Mouse (Mus musculus): ENCODE results near the gene Hinfp. TPM values are rescaled to one million over a fixed set of nuclear protein-coding genes. Genes with fewer than 3 reads are reported as not detected.
"Not testable (repeated sequence)": the region's sequence is repeated elsewhere in the genome, so short reads cannot be mapped to it uniquely, and the experiment has no call there.

The Hinfp gene
- total RNA-seq (2021), result 10 to 100 TPM; 16.6 to 24.9 TPM
- polyA plus RNA-seq (2012; rRNA removed), result 13.5 and 13.8 TPM in 2 replicates
- long read RNA-seq, full-length matches to known transcripts, result 4 of 5 reads
- long read RNA-seq, partial matches to known transcripts, result 0 of 5 reads
- long read RNA-seq, other reads (novel, unspliced or antisense), result 1 of 5 reads

DNA sequence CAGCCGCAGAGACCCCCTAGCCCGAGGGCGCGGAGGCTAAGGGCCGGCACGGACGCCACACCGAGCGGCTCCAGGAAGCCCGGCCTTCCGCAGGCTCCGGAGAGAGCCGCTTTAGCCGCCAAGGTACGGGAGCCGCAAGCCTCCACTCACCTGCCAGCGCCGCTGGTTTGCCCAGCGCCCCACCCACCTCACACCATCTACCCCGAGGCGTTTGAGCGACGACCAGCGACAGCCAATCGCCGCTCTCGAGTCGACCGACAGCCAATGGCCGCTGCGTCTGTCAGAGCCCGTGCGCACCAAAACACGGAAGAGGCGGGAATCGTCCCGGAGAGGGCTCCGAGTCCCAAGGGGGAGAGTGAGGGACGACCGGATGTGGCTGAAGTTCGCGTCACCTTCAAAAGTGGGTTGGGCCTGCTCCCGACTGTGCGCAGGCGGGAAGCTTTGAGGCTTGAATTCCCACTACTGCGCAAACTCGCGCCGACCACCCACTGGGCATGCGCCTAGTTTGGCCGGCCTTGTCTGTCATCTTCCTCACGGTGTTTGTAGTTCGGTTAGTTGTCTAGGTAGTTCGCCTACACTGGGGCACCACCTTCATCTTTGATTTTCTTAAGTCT is at the start of gene Hinfp:
TSS of gene Hinfp (minus strand) at position 206 of the 614 bp plus-strand sequence.
- peak; percentile 99 for DNase-seq

DNA sequence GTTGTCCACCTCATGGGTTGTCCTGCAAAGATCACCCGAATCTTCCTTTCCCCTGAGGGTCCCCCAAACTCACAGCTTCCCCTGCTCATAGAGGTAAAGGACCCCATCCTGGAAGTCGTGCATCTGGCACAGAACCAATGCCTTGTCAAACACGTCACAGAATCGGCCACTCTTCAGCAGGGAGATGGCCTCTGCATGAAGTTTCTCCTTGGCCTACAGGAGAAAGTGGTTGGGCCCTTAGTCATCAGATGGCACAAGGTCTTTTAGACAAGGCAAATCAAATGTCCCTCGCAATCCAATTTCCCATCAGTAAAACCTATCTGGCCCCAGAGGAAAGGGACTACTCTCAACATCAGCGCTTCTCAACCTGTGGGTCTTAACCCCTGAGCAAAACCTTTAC is 47.7 kb upstream of the Hinfp start:
- DNase-seq, result peak; percentile 73

DNA sequence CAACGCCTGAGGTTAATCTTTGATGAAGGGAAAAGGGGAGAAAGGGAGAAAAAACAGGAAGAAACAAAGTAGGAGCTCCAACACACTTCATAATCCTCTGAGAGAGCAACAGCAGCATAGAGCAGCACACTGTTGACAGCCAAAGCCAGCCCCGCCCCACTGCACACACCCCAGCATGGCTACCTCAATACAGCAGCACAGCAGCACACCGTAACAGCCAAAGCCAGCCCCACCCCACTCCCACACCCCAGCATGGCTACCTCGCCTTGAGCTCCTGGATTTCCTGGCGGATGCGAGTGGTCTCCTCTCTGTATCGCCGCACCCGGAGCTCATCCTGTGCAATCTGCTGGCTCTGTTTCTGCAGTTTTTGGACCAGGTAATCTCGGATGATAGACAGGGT is 46.9 kb upstream of the Hinfp start:
- no peak for DNase-seq

- no peak for DNase-seq
These were observed 45.9 kb upstream of the Hinfp start for GRCm38 (mm10) chr9:44351396-44351795.

DNA sequence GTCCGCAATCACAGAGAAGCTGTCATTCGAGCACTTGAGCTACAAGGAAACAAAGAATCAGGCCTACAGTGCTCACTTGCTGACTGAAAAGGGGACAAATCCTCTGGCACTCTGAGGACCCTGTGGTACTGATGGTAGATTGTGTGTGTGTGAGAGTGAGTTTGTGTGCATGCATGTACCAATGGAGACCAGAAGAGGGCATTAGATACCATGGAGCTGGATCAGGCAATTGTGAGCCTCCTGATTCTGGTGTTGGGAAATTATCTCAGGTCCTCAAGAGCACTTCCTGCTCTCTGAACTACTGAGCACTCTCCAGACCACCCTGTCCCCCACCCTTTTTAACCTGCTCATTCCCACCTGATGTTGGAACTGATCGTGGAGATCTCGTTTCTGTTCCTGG is 43.1 kb upstream of the Hinfp start:
- DNase-seq, result no peak

DNA sequence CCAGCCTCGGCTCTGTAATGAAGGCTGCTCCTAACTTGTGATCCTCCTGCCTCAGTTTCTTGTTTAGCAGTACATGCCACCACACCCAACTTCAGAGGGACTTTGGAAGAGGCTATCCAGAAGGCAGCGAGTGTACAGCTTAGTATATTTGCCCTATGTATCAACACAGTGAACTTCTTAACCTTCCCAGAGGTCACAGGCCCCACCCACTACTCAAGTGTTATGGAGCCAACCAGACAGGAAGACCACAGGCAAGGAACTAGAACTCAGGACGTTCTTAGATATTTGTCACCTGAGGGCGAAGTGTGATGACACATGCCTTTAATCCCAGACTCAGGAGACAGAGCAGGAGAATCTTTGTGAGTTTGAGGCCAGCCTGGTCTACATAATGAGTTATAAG is 42.1 kb upstream of the Hinfp start:
- DNase-seq, result no peak

GRCm38 (mm10) chr9:44347166-44347565 is 41.7 kb upstream of the Hinfp start:
- no peak for DNase-seq

DNA sequence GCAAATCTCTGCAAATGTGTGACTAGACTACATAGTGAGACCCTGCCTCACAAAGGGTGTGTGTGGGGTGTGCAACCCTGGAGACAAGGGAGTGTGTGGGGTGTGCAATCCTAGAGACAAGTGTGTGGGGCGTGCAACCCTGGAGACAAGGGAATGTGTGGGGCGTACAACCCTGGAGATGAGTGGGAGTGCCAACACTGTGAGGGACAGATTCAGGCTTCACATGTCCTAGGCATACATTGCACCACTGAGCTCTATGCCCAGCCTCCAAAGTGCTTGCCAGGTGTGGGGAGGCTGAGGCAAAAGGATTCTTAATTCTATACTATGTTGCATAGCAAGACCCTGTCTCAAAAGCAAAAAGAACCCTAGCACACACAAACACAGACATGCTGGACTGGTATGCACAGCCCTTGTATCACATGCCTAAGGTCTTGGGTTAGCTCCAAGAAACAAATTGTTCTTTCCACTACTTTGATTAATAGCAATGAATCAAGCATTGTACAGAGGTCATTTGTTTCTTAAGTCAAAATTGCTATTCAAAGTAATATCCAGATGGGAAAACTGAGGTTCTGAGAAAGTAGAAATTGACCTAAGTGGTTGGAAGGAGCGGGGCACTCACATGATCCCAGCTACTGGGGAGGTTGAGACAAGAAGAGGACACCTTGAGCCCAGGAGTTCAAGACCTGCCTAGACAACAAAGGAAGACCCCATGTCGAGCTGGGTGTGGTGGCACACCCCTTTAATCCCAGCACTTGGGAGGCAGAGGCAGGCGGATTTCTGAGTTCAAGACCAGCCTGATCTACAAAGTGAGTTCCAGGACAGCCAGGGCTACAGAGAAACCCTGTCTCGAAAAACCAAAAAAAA is 40.3 kb upstream of the Hinfp start:
- DNase-seq, result peak; percentile 51

DNA sequence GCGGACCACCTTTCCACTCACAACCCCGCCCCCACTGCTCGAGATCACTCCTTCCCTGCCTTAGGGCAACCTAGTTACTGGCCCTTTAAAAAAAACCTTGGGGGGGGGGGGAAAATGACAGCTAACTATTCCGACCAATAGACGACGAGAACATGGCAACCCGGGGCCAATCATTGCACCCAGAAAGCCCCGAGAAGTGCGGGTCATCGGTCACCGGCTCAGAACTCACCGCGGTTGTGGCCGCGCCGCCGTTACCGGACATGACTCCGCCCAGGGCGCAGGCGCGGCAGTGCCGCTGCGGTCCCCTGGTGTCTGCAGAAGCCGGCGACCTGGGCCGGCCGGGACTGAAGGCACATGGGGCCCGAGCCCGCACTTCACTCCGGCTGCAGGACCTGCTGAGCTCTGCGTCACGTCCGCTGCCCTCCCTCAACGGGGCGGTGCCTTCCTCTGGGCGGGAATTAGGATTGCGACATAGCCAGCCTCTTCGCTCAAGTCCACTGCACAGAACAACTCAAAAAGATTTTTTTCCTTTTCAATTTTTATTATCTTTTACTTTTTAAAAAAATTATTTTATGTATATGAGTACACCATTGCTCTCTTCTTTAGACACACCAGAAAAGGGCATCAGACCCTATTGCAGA is 38.4 kb upstream of the Hinfp start, which contains the start of gene Hmbs:
TSS of gene Hmbs (minus strand) at position 448 of the 641 bp plus-strand sequence.
- DNase-seq, result peak; percentile 97

DNA sequence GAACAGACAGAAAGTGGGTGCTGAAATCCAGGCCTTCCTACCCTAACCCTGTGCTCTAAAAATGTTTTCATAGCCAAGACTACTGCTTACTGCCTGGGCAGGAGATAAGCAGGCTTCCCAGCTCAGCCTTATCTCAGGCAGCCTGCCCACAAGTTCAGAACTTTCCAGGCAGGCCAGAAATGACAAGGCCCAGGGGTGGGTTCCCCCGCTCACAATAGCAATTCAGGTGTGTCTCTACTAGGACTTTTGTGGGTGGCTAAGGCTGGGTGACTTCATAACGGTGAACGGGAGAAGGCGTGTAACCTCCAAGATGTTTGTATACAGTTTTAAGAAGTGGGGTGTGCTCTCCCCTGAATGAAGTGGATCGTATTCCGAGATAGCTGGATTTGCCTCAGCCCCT is 37.8 kb upstream of the Hinfp start:
- DNase-seq, result peak; percentile 49

DNA sequence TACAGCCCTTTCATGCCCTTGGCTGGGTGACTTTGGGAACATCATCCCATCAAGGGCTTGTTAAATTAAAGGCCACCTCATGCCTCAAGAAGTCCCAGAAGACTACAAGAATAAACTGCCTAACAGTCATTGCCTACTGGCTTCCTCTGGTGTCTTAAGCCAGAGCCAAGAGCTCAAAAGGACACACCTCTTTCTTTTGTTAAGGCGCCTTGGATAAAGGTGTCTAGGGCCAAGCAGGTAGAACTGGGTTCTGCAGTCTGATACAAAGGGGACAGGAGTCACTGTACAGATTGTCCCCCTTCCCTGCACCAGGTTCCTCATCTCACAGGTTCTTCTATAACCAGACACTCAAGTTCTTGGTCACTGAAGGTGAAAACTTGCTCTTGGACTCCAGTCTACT is 37.1 kb upstream of the Hinfp start:
- DNase-seq, result no peak

- DNase-seq, result no peak
These were observed 36.7 kb upstream of the Hinfp start for GRCm38 (mm10) chr9:44342173-44342572.

DNA sequence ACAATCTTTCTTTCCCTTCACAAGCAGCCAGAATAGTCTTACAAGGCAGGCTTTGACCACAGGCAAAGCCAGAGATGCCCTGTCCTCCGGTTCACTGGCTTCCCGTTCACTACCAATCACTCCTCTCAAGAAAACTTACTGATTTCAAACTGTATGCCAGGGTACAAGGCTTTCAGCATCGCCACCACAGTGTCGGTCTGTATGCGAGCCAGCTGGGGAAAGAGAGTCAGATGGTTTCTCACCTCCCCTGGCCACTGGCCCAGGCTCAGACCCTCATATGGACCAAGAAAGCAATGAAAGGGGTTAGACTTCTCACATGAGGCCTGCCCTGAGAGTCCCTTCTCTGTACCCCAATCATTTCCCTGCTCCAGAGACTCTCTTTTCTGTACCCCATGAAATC is 36.0 kb upstream of the Hinfp start:
- DNase-seq, result no peak

- DNase-seq, result no peak
These were observed 33.1 kb upstream of the Hinfp start for GRCm38 (mm10) chr9:44338574-44338973.

DNA sequence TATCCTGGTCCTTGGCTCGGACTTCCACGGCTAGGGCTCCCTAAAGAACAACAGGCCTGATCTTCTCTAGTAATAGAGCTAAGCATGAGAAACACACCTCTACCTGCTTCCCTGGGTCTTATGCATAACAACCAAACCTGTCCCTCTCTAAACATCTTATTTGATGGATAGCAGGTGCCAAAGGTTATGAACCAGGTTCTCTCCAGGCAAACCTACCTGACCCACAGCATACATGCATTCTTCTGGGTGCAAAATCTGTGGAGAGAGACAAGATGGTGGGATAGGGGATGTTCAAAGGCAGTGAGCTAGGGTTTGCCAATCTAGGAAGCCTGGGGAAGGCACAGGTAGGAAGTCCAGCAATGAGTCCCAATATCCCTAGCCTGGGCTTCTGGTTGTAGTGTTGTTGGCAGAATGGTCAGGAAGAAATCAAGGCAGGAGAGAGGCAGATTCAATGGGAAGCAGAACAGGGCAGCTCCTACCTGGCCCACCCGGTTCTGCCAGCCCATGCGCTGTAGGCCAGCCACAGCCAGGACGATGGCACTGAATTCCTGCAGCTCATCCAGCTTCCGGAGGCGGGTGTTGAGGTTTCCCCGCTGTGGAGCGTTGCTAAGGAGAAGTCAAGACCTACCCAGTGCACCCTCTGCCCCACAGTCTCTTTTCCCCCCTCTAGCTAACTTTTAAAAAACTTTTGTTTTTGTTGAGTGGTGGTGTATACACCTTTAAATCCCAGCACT is 32.1 kb upstream of the Hinfp start:
- no peak for DNase-seq

DNA sequence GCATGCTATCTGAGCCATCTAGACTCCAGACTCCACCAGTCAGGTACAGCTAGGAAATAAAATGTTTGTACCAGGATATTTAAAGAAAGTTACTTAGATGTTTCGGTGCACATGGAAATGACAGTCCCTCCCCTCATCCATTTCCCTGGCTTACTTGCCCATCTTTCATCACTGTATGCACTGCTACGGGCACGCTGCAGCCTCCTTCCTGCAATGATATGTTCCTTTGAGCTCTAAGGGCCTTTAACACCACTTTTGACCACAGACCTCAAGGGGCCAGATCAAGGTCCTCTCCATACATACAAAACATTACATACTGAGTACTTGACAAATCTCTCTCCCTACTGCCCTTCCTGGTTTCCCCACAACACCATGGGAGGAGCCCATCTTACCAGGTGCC is 31.5 kb upstream of the Hinfp start:
- DNase-seq, result no peak

- DNase-seq, result not testable (repeated sequence)
These were observed 31.0 kb upstream of the Hinfp start for GRCm38 (mm10) chr9:44336513-44336912.

DNA sequence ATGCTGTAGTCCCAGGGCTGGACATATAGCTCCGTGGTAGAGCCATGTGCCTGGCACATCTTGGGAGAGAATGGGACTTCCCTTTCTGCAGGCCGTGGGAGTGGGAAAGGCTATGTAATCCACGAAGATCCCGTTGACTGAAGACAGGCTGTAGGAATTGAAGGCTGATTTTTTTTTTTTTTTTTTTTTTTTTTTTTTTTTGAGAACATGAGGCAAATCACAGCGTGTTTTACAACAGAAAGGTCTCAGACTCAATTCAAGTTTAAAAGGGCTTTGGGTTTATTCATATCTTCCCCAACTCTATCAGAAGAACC is 30.6 kb upstream of the Hinfp start:
- no peak for DNase-seq

- peak; percentile 66 for DNase-seq
These were observed 30.0 kb upstream of the Hinfp start for GRCm38 (mm10) chr9:44335331-44336092.

GRCm38 (mm10) chr9:44334396-44335330 is 29.2 kb upstream of the Hinfp start, which contains the start of gene H2afx:
TSS of gene H2afx (plus strand) at chr9:44334694.
- DNase-seq, result peak; percentile 99

Measured in adrenal gland, adult 2 months (tissue).